Mouse (Mus musculus): ENCODE measurements around the gene Krt72. TPM values are rescaled to one million over a fixed set of nuclear protein-coding genes. Genes with fewer than 3 reads are reported as not detected.

The Krt72 gene
- polyA plus RNA-seq, 1 experiment, result not detected

DNA sequence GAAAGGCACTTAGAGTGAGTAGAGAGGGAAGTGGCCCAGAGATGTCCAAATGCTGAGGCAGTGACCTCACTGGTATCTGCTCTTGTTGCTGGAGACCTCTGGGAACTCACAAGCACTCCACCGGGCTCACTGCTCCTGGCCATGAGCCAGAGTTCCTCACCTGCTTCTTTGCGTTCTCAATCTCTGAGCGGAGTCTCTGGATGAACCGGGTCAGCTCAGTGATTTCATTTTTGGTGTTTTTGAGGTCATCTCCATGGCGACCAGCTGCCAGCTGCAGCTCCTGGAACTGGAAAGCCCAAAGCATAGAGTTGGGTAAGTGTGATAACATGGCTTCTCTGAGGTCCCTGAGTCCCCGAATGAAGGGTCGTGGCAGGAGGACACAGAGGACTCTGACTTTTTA is 48.5 kb downstream of the Krt72 start:
- no peak for TF ChIP-seq POLR2A (IDR thresholded peaks at IDR 0.05; ENCODE audit: low read depth, low read length)
- TF ChIP-seq CTCF (IDR thresholded peaks at IDR 0.05; ENCODE audit: extremely low read depth, insufficient read depth, insufficient read length, insufficient replicate concordance), result no peak
- Histone ChIP-seq H3K36me3 (ENCODE audit: control insufficient read depth, insufficient read depth, low read length) (no peaks in the 10 kb centered on the region), H3K27me3 (ENCODE audit: control insufficient read depth, insufficient read depth, low read length) (no peaks in the 10 kb centered on the region), H3K27ac (ENCODE audit: insufficient read depth, low read length) (no peak overlapping the region), H3K4me1 (ENCODE audit: control insufficient read depth, insufficient read depth, insufficient read length) (no peaks in the 10 kb centered on the region), H3K4me3 (ENCODE audit: extremely low read depth, insufficient read depth, insufficient read length) (no peak overlapping the region)
- DNase-seq (ENCODE audit: low read depth in 1 of 2, low spot score in 2 of 2), result no peak
- 85% methylated on average over 7 of the region's 7 CpGs for WGBS

DNA sequence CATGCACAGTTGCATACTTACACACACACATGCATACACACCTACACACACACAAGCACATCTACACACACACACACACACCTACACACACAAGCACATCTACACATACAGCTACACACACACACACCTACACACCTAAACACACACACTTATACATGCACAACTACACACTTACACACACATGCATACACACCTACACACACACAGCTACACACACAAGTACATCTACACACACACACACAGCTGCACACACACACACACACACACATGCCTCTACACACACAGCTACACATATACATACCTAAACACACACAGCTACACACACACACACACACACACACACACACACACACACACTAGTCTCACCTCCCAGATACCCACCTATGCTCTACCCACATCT is 55.6 kb downstream of the Krt72 start:
- no peak overlapping the region for H3K27ac ChIP-seq (ENCODE audit: insufficient read depth, low read length)
- TF ChIP-seq CTCF (IDR thresholded peaks at IDR 0.05; ENCODE audit: extremely low read depth, insufficient read depth, insufficient read length, insufficient replicate concordance), result no peak
- no peak for TF ChIP-seq POLR2A (IDR thresholded peaks at IDR 0.05; ENCODE audit: low read depth, low read length)
- no peaks in the 10 kb centered on the region for H3K27me3 ChIP-seq (ENCODE audit: control insufficient read depth, insufficient read depth, low read length)
- no peak for DNase-seq (ENCODE audit: low read depth in 1 of 2, low spot score in 2 of 2)
- no peaks in the 10 kb centered on the region for H3K4me1 ChIP-seq (ENCODE audit: control insufficient read depth, insufficient read depth, insufficient read length)
- no peak overlapping the region for H3K4me3 ChIP-seq (ENCODE audit: extremely low read depth, insufficient read depth, insufficient read length)
- H3K36me3 ChIP-seq (ENCODE audit: control insufficient read depth, insufficient read depth, low read length), result no peaks in the 10 kb centered on the region

Other genes with a start within 250 kb of the Krt72 start
- gene Krt82, start 235.8 kb downstream of the Krt72 start, polyA plus RNA-seq (2012; rRNA removed), result not detected in 2 replicates
- gene Krt90, start 223.5 kb downstream of the Krt72 start, polyA plus RNA-seq (2012; rRNA removed), result not detected in 2 replicates
- not detected in 2 replicates for gene Krt75, start 212.6 kb downstream of the Krt72 start, polyA plus RNA-seq (2012; rRNA removed)
- gene Gm5414, start 158.3 kb downstream of the Krt72 start, polyA plus RNA-seq (2012; rRNA removed), result not detected in 2 replicates
- gene Gm5478, start 139.1 kb downstream of the Krt72 start, polyA plus RNA-seq (2012; rRNA removed), result not detected in 2 replicates
- not detected in 2 replicates for gene Krt6b, start 106.2 kb downstream of the Krt72 start, polyA plus RNA-seq (2012; rRNA removed)
- not detected in 2 replicates for gene Krt6a, start 92.2 kb downstream of the Krt72 start, polyA plus RNA-seq (2012; rRNA removed)
- not detected in 2 replicates for gene Krt5, start 73.6 kb downstream of the Krt72 start, polyA plus RNA-seq (2012; rRNA removed)
- not detected in 2 replicates for gene Krt71, start 43.4 kb downstream of the Krt72 start, polyA plus RNA-seq (2012; rRNA removed)
- not detected in 2 replicates for gene Krt73, start 15.9 kb upstream of the Krt72 start, polyA plus RNA-seq (2012; rRNA removed)
- gene Krt2, start 31.7 kb upstream of the Krt72 start, polyA plus RNA-seq (2012; rRNA removed), result not detected in 2 replicates
- gene Krt1, start 64.3 kb upstream of the Krt72 start, polyA plus RNA-seq (2012; rRNA removed), result 0.05 and 0.22 TPM in 2 replicates
- gene Krt77, start 83.2 kb upstream of the Krt72 start, polyA plus RNA-seq (2012; rRNA removed), result not detected in 2 replicates
- 0.07 TPM in 1 of 2 replicates, not detected in the other for gene Krt76, start 106.5 kb upstream of the Krt72 start, polyA plus RNA-seq (2012; rRNA removed)
- gene Krt4, start 138.3 kb upstream of the Krt72 start, polyA plus RNA-seq (2012; rRNA removed), result 0.05 TPM in 1 of 2 replicates, not detected in the other
- not detected in 2 replicates for gene Krt79, start 153.9 kb upstream of the Krt72 start, polyA plus RNA-seq (2012; rRNA removed)
- gene Krt78, start 167.8 kb upstream of the Krt72 start, polyA plus RNA-seq (2012; rRNA removed), result not detected in 2 replicates
- gene Krt8, start 218.0 kb upstream of the Krt72 start, polyA plus RNA-seq (2012; rRNA removed), result 2.2 and 3.0 TPM in 2 replicates
- gene Krt18, start 241.7 kb upstream of the Krt72 start, polyA plus RNA-seq (2012; rRNA removed), result 2.1 and 2.2 TPM in 2 replicates